8 mouse cellular contexts compared by ENCODE assay signal in genomic region chr14:61293884-61294737, GRCm38 (mm10). TPM values are rescaled to one million over a fixed set of nuclear protein-coding genes. Genes with fewer than 3 reads are reported as not detected.
DNase-seq lines count a peak whose midpoint lies in the region; ATAC-seq lines count a peak whose summit lies in the region.

No protein-coding gene starts in this region.

- 51% methylated on average over 16 of the region's 16 CpGs for WGBS in hindbrain, embryonic 13.5 days

- intact Hi-C loops in left cerebral cortex, postnatal 10 days (cut with DNase I), result loop anchor here (5.0 to 10.0 kb wide), 3 partner anchors 52 to 497 kb away; partner anchors contain the start of gene Sacs

- peak; percentile 18 for DNase-seq in ovary, postnatal 10 days (ENCODE audit: low spot score)
- DNase-seq in ovary, adult 18-20 months (ENCODE audit: low spot score), result no peak
- DNase-seq in cerebellum, adult 11-12 months, result peak; percentile 53
- DNase-seq in forelimb bud, embryonic 11.5 days (ENCODE audit: low read depth, low spot score), result peak; percentile 65
- DNase-seq in left cerebral cortex, postnatal 10 days (ENCODE audit: extremely low spot score in 1 of 2, low spot score in 2 of 2), result peak; percentile 57 to 64
- DNase-seq in spleen, postnatal 36 days (ENCODE audit: low spot score in 2 of 2), result peak; percentile 54 to 68

- no peak overlapping the region for H3K4me3 ChIP-seq in hindbrain, embryonic 13.5 days

- H3K9me3 ChIP-seq in hindbrain, embryonic 13.5 days, result no peaks in the 10 kb centered on the region

- H3K9ac ChIP-seq in hindbrain, embryonic 13.5 days, result no peak overlapping the region

- H3K27ac ChIP-seq in hindbrain, embryonic 13.5 days, result no peak overlapping the region

- no peaks in the 10 kb centered on the region for H3K4me1 ChIP-seq in hindbrain, embryonic 13.5 days (replicated peaks)

- no peaks in the 10 kb centered on the region for H3K36me3 ChIP-seq in hindbrain, embryonic 13.5 days

- H3K27me3 ChIP-seq in hindbrain, embryonic 13.5 days, result 0 out of 2 replicates have a peak, but pooled peaks cover 3% of the 10 kb centered on the region

- no peak for ATAC-seq in hindbrain, embryonic 13.5 days (ENCODE audit: low FRiP score)
- ATAC-seq in megakaryocyte-erythroid progenitor cell, adult 5-6 weeks (replicated peaks; ENCODE audit: low FRiP score, low TSS enrichment, poor library complexity, severe bottlenecking), result peak; percentile 86

- 0 out of 2 replicates have a peak overlapping the region, but pooled peaks have one; percentile 5 for H3K4me2 ChIP-seq in hindbrain, embryonic 13.5 days

RNA-seq across cellular contexts. Expression of gene Arl11, which starts 15.4 kb away (rescaled TPM):
- 0.36 and 0.43 TPM in 2 replicates for polyA plus RNA-seq in hindbrain, embryonic 13.5 days (2015; fragmentation: Nextera tagmentation; extraction: Ambion mirVana)
- total RNA-seq in left cerebral cortex, postnatal 10 days (2021), result under 1 TPM; 0.24 to 0.67 TPM
- total RNA-seq in megakaryocyte-erythroid progenitor cell, adult 5-6 weeks (2014; fragmentation: Nextera tagmentation), result 0.99 and 2.4 TPM in 2 replicates
- 0.46 TPM in 1 of 2 replicates, not detected in the other for total RNA-seq in megakaryocyte-erythroid progenitor cell, adult 5-6 weeks (2017)

RNA-seq across cellular contexts. Expression of gene Sgcg, which starts 35.8 kb away (rescaled TPM):
- polyA plus RNA-seq in hindbrain, embryonic 13.5 days (2015; fragmentation: Nextera tagmentation; extraction: Ambion mirVana), result 0.16 and 0.19 TPM in 2 replicates
- under 1 TPM in 1 of 2 experiments, not detected in 1; 0.17 TPM for total RNA-seq in left cerebral cortex, postnatal 10 days (2021)
- total RNA-seq in megakaryocyte-erythroid progenitor cell, adult 5-6 weeks (2014; fragmentation: Nextera tagmentation), result not detected in 2 replicates
- not detected in 2 replicates for total RNA-seq in megakaryocyte-erythroid progenitor cell, adult 5-6 weeks (2017)
